Mouse (Mus musculus): ENCODE measurements around the gene Mettl27. TPM values are rescaled to one million over a fixed set of nuclear protein-coding genes. Genes with fewer than 3 reads are reported as not detected.

Gene Mettl27
- total and polyA plus RNA-seq, 2 experiments from 2014 or later = 8.5 to 10.9 TPM

DNA sequence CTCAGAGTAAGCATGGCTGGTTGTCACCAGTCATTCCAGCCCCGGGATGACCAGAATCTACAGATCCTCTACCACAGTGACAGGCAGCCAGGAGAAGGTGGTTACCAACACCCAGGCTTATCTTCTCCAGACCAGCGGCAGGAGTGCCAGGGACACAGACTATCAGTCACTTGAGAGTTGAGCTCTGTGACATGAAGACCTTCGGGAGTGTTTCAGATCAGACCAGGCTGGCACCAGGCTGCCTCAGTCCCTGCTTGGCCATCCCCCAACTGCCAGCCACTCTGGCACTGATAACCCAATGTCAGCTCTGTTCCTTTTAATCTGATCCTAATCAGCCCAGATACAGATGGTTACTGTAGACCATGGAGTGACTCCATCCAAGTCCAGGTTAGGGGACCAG is 13.1 kb upstream of the Mettl27 start:
- Histone ChIP-seq H3K9ac (replicated peaks; ENCODE audit: low read length) (no peak overlapping the region), H3K9me3 (ENCODE audit: low read length) (no peaks in the 10 kb centered on the region), H3K4me2 (ENCODE audit: low read depth, low read length) (no peak overlapping the region), H3K4me3 (ENCODE audit: low read length) (no peak overlapping the region), H3K36me3 (ENCODE audit: insufficient read depth, low read length) (no peaks in the 10 kb centered on the region), H3K27me3 (ENCODE audit: insufficient read depth, low read length) (no peaks in the 10 kb centered on the region), H3K27ac (no peak overlapping the region), H3K4me1 (ENCODE audit: insufficient read depth, low read length) (no peaks in the 10 kb centered on the region)
- no peak for TF ChIP-seq CTCF (IDR thresholded peaks at IDR 0.05; ENCODE audit: low read depth)
- no peak for DNase-seq (ENCODE audit: low spot score)
- no peak for ATAC-seq
- 91% methylated on average over 3 of the region's 3 CpGs for WGBS

DNA sequence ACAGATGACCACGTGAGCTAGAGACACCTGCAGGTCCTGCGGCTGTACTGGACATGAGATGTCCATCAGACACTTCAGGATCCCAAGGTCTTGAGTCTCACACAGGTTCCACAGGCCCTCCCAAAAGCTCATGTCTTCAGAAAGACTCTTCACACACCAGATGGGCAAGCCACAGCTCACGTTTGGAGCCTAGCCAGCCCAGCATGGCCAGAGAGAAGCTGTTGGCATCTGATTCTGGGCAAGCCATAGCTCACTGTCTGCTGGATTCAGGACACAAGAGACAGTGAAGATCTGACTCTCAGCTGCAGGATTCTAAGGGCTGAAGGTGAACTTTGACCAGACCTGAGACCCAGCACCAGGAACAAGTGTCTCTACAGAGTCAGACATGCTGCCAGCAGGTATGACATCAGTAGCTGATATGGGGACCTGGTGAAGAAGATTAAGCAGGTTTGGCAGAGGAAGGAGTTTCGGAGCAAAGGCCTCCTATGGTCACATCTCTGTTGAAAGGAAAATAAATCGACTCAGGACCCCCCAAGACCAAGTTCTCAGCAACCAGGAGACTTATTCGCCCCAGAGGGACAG is 12.0 kb upstream of the Mettl27 start:
- DNase-seq (ENCODE audit: low spot score) (peak; percentile 73), ATAC-seq (no peak)
- TF ChIP-seq CTCF (IDR thresholded peaks at IDR 0.05; ENCODE audit: low read depth) = no peak
- no peaks in the 10 kb centered on the region for H3K4me1 ChIP-seq (ENCODE audit: insufficient read depth, low read length)
- no peak overlapping the region for H3K4me2 ChIP-seq (ENCODE audit: low read depth, low read length)
- H3K27ac ChIP-seq = no peak overlapping the region; the same call in 1 of the 2 replicates
- H3K4me3 ChIP-seq (ENCODE audit: low read length) = no peak overlapping the region
- no peaks in the 10 kb centered on the region for H3K9me3 ChIP-seq (ENCODE audit: low read length)
- WGBS = 66% methylated on average over 6 of the region's 6 CpGs
- no peak overlapping the region for H3K9ac ChIP-seq (replicated peaks; ENCODE audit: low read length)
- no peaks in the 10 kb centered on the region for H3K27me3 ChIP-seq (ENCODE audit: insufficient read depth, low read length)
- H3K36me3 ChIP-seq (ENCODE audit: insufficient read depth, low read length) = no peaks in the 10 kb centered on the region

DNA sequence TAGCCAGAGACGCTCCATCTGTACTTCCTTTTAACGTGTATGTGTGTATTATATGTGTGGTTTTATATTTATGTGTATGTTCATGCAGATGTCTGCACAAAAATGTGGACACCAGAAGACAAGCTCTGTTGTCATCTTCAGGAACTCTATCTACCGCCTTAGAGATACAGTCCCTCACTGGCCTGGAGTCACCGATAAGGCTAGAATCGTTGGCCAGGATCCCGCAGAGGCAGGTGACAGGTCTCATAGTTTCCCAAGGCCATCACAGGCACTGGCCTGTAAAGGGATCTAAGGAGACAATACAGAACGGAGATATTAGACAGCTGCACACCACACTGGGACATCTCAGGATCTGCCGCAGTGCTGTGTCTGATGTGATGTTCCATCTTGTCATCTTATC is 11.1 kb upstream of the Mettl27 start:
- Histone ChIP-seq H3K27ac (no peak overlapping the region), H3K9ac (replicated peaks; ENCODE audit: low read length) (no peak overlapping the region), H3K36me3 (ENCODE audit: insufficient read depth, low read length) (no peaks in the 10 kb centered on the region), H3K27me3 (ENCODE audit: insufficient read depth, low read length) (no peaks in the 10 kb centered on the region), H3K4me1 (ENCODE audit: insufficient read depth, low read length) (no peaks in the 10 kb centered on the region), H3K9me3 (ENCODE audit: low read length) (no peaks in the 10 kb centered on the region), H3K4me3 (ENCODE audit: low read length) (no peak overlapping the region), H3K4me2 (ENCODE audit: low read depth, low read length) (no peak overlapping the region)
- no peak for ATAC-seq
- DNase-seq (ENCODE audit: low spot score) = no peak
- TF ChIP-seq CTCF (IDR thresholded peaks at IDR 0.05; ENCODE audit: low read depth) = no peak
- 84% methylated on average over 8 of the region's 8 CpGs for WGBS

DNA sequence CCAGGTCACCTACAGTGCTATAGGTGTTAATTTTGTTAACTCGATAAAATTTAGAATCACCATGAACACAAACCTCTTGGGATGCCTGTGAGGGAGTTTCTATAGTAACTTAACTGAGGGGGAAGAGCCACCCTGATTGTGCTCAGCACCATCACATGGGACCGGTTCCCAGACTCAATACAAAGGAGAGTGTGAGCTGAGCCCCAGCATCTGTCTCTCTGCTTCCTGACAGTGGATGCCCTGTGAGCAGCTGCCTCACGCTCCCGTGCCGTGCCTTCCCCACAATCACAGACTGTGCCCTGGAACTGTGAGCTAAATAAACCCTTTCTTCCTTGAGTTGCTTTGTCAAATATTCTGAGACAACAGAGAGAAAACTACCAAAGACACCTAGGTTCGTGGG is 9.0 kb upstream of the Mettl27 start:
- no peak for DNase-seq (ENCODE audit: low spot score)
- H3K4me2 ChIP-seq (ENCODE audit: low read depth, low read length) = no peak overlapping the region
- H3K27ac ChIP-seq = no peak overlapping the region
- no peaks in the 10 kb centered on the region for H3K9me3 ChIP-seq (ENCODE audit: low read length)
- WGBS = 46% methylated on average over 6 of the region's 6 CpGs
- no peaks in the 10 kb centered on the region for H3K27me3 ChIP-seq (ENCODE audit: insufficient read depth, low read length)
- H3K9ac ChIP-seq (replicated peaks; ENCODE audit: low read length) = no peak overlapping the region
- no peak for ATAC-seq
- H3K36me3 ChIP-seq (ENCODE audit: insufficient read depth, low read length) = no peaks in the 10 kb centered on the region
- H3K4me1 ChIP-seq (ENCODE audit: insufficient read depth, low read length) = no peaks in the 10 kb centered on the region
- no peak overlapping the region for H3K4me3 ChIP-seq (ENCODE audit: low read length)
- no peak for TF ChIP-seq CTCF (IDR thresholded peaks at IDR 0.05; ENCODE audit: low read depth)

DNA sequence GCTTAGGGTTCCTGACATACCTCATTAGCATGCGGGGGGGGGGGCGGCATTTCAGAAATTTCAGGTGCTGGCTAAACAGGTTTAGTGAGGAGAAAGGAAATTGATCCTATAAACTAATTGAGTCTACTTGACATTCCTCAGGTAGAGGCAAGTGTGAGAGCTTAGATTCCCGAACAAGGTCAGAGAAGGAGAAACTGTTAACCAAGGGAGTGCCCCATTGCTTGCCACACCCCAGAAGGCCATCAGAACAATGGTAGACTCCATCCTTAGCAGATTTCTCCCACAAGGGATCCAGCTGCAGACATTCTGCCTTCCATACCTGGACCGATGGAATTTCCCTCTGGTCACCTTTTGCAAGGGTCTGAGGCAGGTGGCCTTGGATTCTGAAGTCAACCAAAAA is 5.4 kb upstream of the Mettl27 start:
- no peaks in the 10 kb centered on the region for H3K4me1 ChIP-seq (ENCODE audit: insufficient read depth, low read length)
- H3K36me3 ChIP-seq (ENCODE audit: insufficient read depth, low read length) = no peaks in the 10 kb centered on the region
- H3K9ac ChIP-seq (replicated peaks; ENCODE audit: low read length) = no peak overlapping the region
- no peak overlapping the region for H3K4me3 ChIP-seq (ENCODE audit: low read length)
- no peaks in the 10 kb centered on the region for H3K9me3 ChIP-seq (ENCODE audit: low read length)
- DNase-seq (ENCODE audit: low spot score) (no peak), ATAC-seq (no peak)
- no peak for TF ChIP-seq CTCF (IDR thresholded peaks at IDR 0.05; ENCODE audit: low read depth)
- WGBS = 75% methylated on average over 4 of the region's 4 CpGs
- H3K4me2 ChIP-seq (ENCODE audit: low read depth, low read length) = no peak overlapping the region
- no peaks in the 10 kb centered on the region for H3K27me3 ChIP-seq (ENCODE audit: insufficient read depth, low read length)
- H3K27ac ChIP-seq = no peak overlapping the region

DNA sequence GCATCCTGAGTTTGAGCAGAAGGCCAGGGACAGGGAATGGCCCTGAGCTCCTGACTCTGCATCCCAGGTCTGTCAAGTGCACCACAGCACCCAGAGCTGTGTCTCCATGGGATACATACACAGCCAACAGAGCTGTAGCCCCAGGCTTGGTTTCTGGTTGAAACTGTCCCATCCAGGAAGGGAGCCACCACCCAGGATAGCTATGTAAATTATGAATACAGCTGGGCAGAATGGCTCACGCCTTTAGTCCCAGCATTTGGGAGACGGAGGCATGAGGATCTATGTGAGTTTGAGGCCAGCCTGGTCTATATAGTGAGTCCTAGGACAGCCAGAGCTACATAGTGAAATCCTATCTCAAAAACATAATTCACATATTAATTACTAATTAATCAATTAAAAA is 2.2 kb upstream of the Mettl27 start:
- no peak for DNase-seq (ENCODE audit: low spot score)
- ATAC-seq = no peak
- no peak overlapping the region for H3K4me3 ChIP-seq (ENCODE audit: low read length)
- no peak overlapping the region for H3K9ac ChIP-seq (replicated peaks; ENCODE audit: low read length)
- H3K27ac ChIP-seq = no peak overlapping the region
- no peak for TF ChIP-seq CTCF (IDR thresholded peaks at IDR 0.05; ENCODE audit: low read depth)
- WGBS = 95% methylated on average over 2 of the region's 2 CpGs
- no peaks in the 10 kb centered on the region for H3K27me3 ChIP-seq (ENCODE audit: insufficient read depth, low read length)
- H3K4me2 ChIP-seq (ENCODE audit: low read depth, low read length) = no peak overlapping the region
- H3K9me3 ChIP-seq (ENCODE audit: low read length) = no peaks in the 10 kb centered on the region
- 0 out of 2 replicates have a peak, but pooled peaks cover 3% of the 10 kb centered on the region for H3K4me1 ChIP-seq (ENCODE audit: insufficient read depth, low read length)
- H3K36me3 ChIP-seq (ENCODE audit: insufficient read depth, low read length) = no peaks in the 10 kb centered on the region

DNA sequence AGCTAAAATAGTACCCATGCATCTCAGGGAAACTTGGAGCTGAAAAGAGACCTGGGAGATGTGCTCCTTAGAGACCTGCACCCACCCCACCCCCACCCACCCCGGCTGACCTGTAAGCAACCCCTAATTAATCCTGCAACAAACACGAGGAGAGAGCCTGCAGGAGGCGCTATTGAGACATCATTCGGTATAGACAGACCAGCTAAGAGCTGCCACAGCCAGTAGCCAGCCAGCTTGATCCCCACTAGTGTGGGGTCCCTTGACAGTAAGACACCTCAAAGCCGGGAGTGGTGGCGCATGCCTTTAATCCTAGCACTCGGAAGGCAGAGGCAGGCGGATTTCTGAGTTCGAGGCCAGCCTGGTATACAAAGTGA is 722 bp downstream of the Mettl27 start:
- Histone ChIP-seq H3K27ac (no peak overlapping the region), H3K9me3 (ENCODE audit: low read length) (no peaks in the 10 kb centered on the region), H3K27me3 (ENCODE audit: insufficient read depth, low read length) (no peaks in the 10 kb centered on the region), H3K36me3 (ENCODE audit: insufficient read depth, low read length) (no peaks in the 10 kb centered on the region), H3K4me3 (ENCODE audit: low read length) (peak overlapping the region; percentile 74), H3K4me2 (ENCODE audit: low read depth, low read length) (peak overlapping the region; percentile 100), H3K4me1 (ENCODE audit: insufficient read depth, low read length) (0 out of 2 replicates have a peak, but pooled peaks cover 3% of the 10 kb centered on the region), H3K9ac (replicated peaks; ENCODE audit: low read length) (peak overlapping the region; percentile 68)
- TF ChIP-seq CTCF (IDR thresholded peaks at IDR 0.05; ENCODE audit: low read depth) = peak; percentile 54
- WGBS = 46% methylated on average over 9 of the region's 9 CpGs
- ATAC-seq = peak; percentile 48
- peak; percentile 78 for DNase-seq (ENCODE audit: low spot score)

Data from hindbrain, postnatal 0 days (tissue).